Mouse (Mus musculus): ENCODE measurements around the gene Rilp.

Gene Rilp

DNA sequence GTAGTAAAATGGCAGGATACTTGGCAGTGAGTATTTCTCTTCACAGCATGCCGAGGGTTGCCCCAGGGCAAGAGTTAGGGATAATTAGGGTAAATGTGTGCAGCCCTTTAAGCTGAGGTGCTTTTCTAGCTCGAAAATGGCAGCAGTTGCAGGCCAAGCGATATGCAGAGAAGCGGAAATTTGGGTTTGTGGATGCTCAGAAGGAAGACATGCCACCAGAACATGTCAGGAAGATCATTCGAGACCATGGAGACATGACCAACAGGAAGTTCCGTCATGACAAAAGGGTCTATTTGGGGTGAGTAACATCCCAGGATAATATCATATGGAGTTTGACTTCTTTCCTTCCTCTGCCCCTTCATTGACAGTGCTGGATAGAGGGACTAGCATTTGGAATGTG, 22.4 kb upstream of the Rilp start:
- no peak for DNase-seq (ENCODE audit: low read depth, low spot score)

DNA sequence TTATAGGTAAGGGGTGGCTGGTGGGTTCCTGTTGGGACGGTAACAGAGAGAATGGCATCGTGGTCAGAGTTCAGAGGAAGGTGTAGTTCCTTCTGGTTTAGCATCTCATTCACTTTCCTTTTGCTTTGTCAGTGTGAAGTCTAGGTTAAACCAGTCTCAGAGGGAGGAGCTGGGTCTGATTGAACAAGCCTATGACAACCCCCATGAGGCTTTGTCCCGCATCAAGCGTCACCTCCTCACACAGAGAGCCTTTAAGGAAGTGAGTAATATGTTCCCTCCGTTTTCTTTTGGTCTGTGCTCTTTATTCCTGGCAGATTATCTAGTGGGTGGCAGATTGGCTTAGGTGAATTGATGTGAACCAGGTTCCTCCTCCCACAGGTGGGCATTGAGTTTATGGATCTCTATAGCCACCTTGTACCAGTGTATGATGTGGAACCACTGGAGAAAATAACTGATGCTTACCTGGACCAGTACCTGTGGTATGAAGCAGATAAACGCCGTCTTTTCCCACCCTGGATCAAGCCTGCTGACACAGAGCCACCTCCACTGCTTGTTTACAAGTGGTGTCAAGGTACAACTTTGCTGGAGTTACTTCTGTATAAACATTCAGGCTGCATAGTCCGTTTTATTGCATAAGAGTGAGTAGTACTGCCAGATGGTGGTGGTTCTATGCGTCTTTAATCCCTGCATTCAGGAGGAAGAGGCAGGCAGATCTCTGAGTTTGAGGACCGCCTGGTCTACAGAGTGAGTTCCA, 15.4 kb upstream of the Rilp start:
- DNase-seq (ENCODE audit: low read depth, low spot score), result no peak

- peak; percentile 52 for DNase-seq (ENCODE audit: low read depth, low spot score)
These were observed 11.8 kb upstream of the Rilp start for GRCm38 (mm10) chr11:75498126-75498525.

GRCm38 (mm10) chr11:75508162-75508561, 1.7 kb upstream of the Rilp start:
- DNase-seq (ENCODE audit: low read depth, low spot score), result no peak

DNA sequence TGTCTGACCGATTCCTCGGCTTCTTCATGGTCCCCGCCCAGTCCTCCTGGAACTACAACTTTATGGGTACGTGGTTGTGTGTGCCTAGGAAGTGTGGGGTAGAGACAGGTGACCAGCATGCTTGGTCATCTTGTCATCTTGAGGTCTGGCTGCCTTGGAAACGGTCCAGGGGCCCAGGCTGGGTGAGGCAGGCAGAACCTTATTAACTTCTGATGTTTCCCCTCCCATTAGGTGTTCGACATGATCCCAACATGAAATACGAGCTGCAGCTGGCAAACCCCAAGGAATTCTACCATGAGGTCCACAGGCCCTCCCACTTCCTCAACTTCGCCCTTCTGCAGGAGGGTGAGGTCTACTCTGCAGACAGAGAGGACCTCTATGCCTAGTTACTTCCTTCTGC, 990 bp upstream of the Rilp start:
- DNase-seq (ENCODE audit: low read depth, low spot score), result peak; percentile 41

GRCm38 (mm10) chr11:75510627-75510993, 716 bp downstream of the Rilp start:
- peak; percentile 98 for DNase-seq (ENCODE audit: low read depth, low spot score)

GRCm38 (mm10) chr11:75511213-75511612, 1.3 kb downstream of the Rilp start:
- peak; percentile 81 for DNase-seq (ENCODE audit: low read depth, low spot score)

DNA sequence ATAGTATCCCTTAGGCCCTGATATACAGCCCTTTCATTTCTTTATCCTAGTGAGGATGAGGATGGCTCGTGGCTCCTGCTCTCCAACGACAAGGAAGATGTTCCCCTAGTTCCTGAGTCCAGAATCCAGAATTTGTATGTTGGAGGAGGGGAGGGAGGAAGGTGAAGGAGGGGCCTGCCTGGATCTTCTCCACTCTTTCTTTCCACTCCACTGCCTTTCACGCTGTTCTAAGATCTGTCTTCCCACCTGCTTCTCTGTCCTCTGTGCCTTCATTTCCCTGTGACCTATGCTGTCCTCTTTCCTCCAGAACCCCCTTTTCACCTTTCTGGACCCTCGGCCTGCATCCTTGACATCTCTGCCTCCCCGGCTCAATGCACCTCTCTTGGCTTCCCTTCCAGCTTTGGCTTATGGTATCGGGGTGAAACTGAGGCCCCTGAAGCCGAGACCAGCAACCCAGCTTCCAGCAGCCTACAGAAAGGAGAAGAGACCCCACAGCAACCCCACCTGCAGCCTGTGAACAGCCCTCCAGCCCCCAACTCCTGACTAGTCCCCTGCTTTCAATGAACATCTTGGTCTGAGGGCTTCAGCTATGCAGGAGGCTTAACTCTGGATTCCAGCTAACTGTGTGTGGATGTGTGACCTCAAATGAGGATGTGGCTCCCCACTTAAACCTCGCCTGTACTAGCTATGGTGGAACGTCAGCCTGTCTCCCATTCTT, 2.6 kb downstream of the Rilp start:
- no peak for DNase-seq (ENCODE audit: low read depth, low spot score)

- DNase-seq (ENCODE audit: low read depth, low spot score), result no peak
These were observed 3.4 kb downstream of the Rilp start, which contains the start of gene Scarf1 for GRCm38 (mm10) chr11:75513336-75513735. Scarf1 (plus strand) TSS chr11:75513540.

- DNase-seq (ENCODE audit: low read depth, low spot score), result no peak
These were observed 5.3 kb downstream of the Rilp start for GRCm38 (mm10) chr11:75515186-75515585.

DNA sequence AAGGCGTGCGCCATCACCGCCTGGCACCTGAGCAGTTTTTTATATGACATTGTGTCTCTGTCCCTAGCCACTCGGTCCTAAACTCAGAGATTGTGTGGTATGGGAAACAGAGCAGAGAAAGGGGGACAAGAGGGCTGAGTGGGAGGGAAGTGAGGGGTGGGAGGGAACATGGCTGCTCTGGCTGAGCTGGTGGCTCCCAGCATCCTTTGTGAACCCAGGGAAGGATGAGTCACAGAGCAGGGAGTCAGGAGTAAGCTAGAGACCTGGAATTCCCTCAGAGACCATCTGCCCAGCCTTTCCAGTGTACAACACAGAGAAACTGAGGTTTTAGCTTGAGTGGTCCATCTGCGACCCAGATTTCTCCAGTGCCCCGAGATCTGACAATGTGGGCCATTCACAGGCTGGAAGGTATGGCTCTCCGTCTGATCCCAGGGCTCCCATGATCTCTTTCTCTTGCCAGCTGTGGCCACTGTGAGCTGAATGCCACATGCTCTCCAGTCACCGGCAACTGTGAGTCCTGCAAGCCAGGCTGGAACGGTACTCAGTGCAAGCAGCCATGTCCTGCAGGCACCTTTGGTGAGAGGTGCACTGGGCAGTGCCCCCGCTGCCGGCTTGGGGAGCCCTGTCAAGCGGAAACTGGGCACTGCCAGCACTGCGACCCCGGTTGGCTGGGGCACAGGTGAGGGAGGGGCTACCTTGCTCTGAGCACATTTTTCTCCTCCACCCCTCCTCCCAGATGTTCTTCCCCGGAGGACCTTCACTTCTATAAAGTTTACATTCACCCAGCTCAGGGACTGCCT, 10.1 kb downstream of the Rilp start:
- DNase-seq (ENCODE audit: low read depth, low spot score), result no peak

- no peak for DNase-seq (ENCODE audit: low read depth, low spot score)
These were observed 11.7 kb downstream of the Rilp start for GRCm38 (mm10) chr11:75521609-75522008.

DNA sequence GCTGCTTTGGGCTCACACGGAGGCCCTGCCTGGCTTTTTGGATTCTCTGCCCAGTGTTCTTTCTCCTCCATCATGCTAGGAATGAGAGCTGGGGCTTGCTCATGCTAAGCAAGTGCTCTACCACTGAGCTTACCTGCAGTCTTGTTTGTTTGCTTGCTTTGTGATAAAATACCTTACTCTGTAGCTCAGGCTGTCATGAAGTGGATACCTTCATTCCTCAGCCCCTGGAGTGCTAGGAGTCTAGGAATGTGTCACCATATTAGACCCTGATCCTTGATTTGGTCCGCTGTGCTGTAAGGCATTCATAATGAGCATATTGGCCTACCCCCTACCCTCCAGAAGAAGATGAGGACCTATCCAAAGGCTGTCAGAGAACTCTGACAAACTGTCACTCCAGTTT, 12.9 kb downstream of the Rilp start:
- no peak for DNase-seq (ENCODE audit: low read depth, low spot score)

DNA sequence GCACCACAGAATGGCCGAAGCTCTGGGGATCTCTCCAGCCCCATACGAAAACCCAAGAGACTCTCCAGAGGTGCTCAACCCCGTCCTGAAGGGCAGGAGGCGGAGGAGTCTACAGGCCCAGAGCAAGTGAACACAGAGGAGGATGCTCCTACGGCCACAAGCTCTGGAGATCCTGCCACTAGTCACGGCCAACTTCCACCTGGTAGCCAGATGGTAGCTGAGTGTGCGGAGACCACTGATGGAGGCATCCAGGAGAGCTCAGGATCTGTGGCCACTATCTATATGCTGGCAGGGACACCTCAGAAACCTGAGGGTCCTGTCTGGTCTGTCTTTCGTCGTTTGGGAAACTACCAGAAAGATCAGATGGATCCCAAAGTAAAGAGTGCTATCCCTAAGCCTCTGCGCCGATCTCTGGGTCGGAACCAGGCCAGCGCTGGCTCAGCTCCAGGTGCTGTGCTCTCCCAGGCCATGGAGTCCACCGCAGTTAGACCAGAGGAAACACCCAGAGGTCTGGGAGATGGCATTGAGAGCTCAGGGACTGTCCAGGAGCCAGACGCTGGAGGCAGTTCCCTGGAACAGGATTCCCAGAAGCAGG, 15.7 kb downstream of the Rilp start:
- no peak for DNase-seq (ENCODE audit: low read depth, low spot score)

GRCm38 (mm10) chr11:75526943-75527342, 17.0 kb downstream of the Rilp start:
- no peak for DNase-seq (ENCODE audit: low read depth, low spot score)

DNA sequence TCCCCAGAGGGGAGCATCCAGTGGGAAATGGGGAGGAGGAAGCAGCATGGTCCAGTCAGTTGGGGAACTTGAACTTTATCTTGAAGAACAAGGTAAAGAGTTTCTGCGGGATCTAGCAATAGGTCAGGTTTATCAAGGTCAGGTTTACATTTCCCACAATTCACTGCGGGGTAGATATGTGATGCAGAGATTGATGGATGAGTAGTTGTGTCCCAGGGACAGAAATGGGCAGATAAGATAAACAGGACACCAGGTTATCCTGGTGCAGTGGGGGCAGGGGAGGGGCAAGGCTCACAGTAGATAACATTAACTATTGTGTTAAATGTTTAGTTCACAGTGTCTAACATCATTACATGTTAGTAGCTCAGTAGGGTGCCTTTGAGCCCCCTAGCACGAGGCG, 19.9 kb downstream of the Rilp start:
- DNase-seq (ENCODE audit: low read depth, low spot score), result no peak

DNA sequence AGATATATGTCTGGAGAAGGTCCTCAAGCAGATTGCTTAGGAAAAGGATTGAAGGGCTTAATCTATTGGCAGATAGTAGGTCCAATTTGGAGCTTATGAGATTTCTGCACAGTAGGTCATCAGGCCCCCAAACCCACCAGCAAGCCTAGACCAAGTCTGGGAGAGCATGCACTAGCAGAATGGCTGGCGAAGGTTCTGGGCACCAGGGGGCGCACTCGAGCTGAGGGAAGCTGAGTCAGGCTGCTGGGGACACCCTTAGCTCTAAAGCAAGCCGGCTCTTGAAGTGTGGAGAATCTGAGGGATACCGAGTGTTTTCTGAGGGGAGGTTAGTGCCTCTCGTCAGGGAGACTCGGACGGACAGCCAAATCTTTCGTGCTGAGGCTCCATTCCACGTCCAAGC, 20.4 kb downstream of the Rilp start:
- peak; percentile 78 for DNase-seq (ENCODE audit: low read depth, low spot score)

DNA sequence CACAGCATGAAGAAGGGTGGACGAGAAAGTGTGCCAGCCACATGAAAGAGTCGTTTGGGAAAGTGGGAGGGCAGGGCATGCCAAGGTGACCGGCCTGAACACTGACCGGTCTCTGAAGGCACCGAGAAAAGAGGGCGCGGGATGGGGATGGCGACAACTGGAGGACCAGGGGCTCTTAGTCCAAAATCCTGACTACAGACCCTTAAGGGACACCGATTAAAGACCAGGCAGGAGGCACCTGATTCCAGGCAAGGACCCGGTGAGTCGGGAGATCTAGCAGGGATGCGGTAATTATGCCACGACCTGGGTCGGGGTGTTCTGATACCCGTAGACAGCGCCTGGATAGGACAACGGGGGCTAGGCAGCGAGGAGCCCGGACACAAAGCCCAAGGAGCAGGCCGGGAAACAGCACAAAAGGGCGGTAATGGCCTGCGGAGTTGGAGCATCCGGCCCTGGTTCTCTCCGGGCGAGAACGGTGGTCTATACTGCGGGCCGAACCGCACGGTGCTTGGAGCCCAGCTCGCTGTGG, 21.0 kb downstream of the Rilp start:
- DNase-seq (ENCODE audit: low read depth, low spot score), result no peak

- DNase-seq (ENCODE audit: low read depth, low spot score), result peak; percentile 93
These were observed 21.8 kb downstream of the Rilp start, which contains the start of gene Slc43a2 for GRCm38 (mm10) chr11:75531469-75532242. Slc43a2 (plus strand) TSS chr11:75531694.

GRCm38 (mm10) chr11:75532340-75533277, 22.7 kb downstream of the Rilp start:
- DNase-seq (ENCODE audit: low read depth, low spot score), result peak; percentile 61

All from skeletal muscle tissue, adult 2 months (tissue).